ENCODE assay signal across 26 mouse cellular contexts in genomic region chr8:88467756-88468155, GRCm38 (mm10). TPM values are rescaled to one million over a fixed set of nuclear protein-coding genes. Genes with fewer than 3 reads are reported as not detected.
"Had no signal": no experiment of that assay in that cellular context is flagged by ENCODE, and none has a peak within 500 bp of the region (broad histone marks: within the 10 kb centered on the region; RNA-seq: fewer than 3 reads in every experiment).

No protein-coding gene starts in this region.

- H3K36me3 ChIP-seq: embryonic facial prominence, embryonic 10.5 days; embryonic facial prominence, embryonic 12.5 days; embryonic facial prominence, embryonic 13.5 days; embryonic facial prominence, embryonic 15.5 days; forebrain, embryonic 10.5 days; forebrain, embryonic 12.5 days; forebrain, embryonic 15.5 days; heart, embryonic 10.5 days had no signal

- ATAC-seq: forebrain, embryonic 13.5 days; forebrain, embryonic 14.5 days; forebrain, embryonic 15.5 days; forebrain, embryonic 16.5 days; forebrain, postnatal 0 days had no signal

- H3K4me2 ChIP-seq: embryonic facial prominence, embryonic 12.5 days; embryonic facial prominence, embryonic 13.5 days; embryonic facial prominence, embryonic 15.5 days; forebrain, embryonic 12.5 days; forebrain, embryonic 13.5 days; forebrain, embryonic 15.5 days had no signal

- H3K4me3 ChIP-seq: embryonic facial prominence, embryonic 10.5 days; embryonic facial prominence, embryonic 12.5 days; embryonic facial prominence, embryonic 13.5 days; embryonic facial prominence, embryonic 15.5 days; erythroblast, embryonic 14.5 days; forebrain, embryonic 10.5 days; forebrain, embryonic 12.5 days; forebrain, embryonic 13.5 days; forebrain, embryonic 15.5 days; gastrocnemius, adult 2 months; heart, adult 2 months; heart, embryonic 10.5 days had no signal

- H3K4me1 ChIP-seq: embryonic facial prominence, embryonic 12.5 days; embryonic facial prominence, embryonic 15.5 days had no signal

- H3K27me3 ChIP-seq: embryonic facial prominence, embryonic 12.5 days; embryonic facial prominence, embryonic 13.5 days; embryonic facial prominence, embryonic 15.5 days; forebrain, embryonic 13.5 days; forebrain, embryonic 15.5 days had no signal

- H3K27ac ChIP-seq: embryonic facial prominence, embryonic 10.5 days; embryonic facial prominence, embryonic 12.5 days; embryonic facial prominence, embryonic 13.5 days; embryonic facial prominence, embryonic 15.5 days; forebrain, embryonic 10.5 days; forebrain, embryonic 12.5 days; forebrain, embryonic 13.5 days; forebrain, embryonic 15.5 days; gastrocnemius, adult 2 months; heart, adult 2 months; heart, embryonic 10.5 days had no signal

- DNase-seq: cerebellum, adult 9-11 months; cerebellum, postnatal 10 days; cerebellum, postnatal 14 days; cerebellum, postnatal 25 days; cerebellum, postnatal 36 days; embryo, embryonic 11 days; forebrain, postnatal 0 days; gastrocnemius, adult 2 months; gastrocnemius, postnatal 10 days; gastrocnemius, postnatal 14 days; gastrocnemius, postnatal 25 days; gastrocnemius, postnatal 36 days; heart, adult 18-20 months; heart, adult 2 months had no signal

- H3K9me3 ChIP-seq: embryonic facial prominence, embryonic 10.5 days; embryonic facial prominence, embryonic 12.5 days; embryonic facial prominence, embryonic 13.5 days; embryonic facial prominence, embryonic 15.5 days; forebrain, embryonic 10.5 days; forebrain, embryonic 12.5 days; forebrain, embryonic 13.5 days; forebrain, embryonic 15.5 days; heart, embryonic 10.5 days had no signal

- H3K9ac ChIP-seq: embryonic facial prominence, embryonic 12.5 days; embryonic facial prominence, embryonic 13.5 days; embryonic facial prominence, embryonic 15.5 days; forebrain, embryonic 12.5 days; forebrain, embryonic 13.5 days; forebrain, embryonic 15.5 days; forebrain, postnatal 0 days had no signal

RNA-seq across cellular contexts. Expression of gene Nkd1, which starts 53.4 kb away (rescaled TPM):
- polyA plus RNA-seq: erythroblast, embryonic 14.5 days had no signal
